Mouse (Mus musculus) forebrain, embryonic 12.5 days (tissue): Measurements from ENCODE around the gene Map3k5. TPM values are rescaled to one million over a fixed set of nuclear protein-coding genes. Genes with fewer than 3 reads are reported as not detected.

Source experiments
- ATAC-seq: fragments of 200-750 bp; cut with Nextera tagmentation; 2 replicates; pipeline ENCODE4 v1.8.0; 2017; ENCODE audit warnings: moderate TSS enrichment; ENCODE audit not compliant: low FRiP score
- H3K27ac ChIP-seq: fragments of 300-500 bp; sonication (generic); 2 replicates; pipeline ENCODE4 v1.5.1; 2016; ENCODE audit warnings: mild to moderate bottlenecking
- H3K27me3 ChIP-seq: fragments of 300-500 bp; sonication (generic); 2 replicates; pipeline ENCODE4 v1.6.1; 2016; ENCODE audit warnings: mild to moderate bottlenecking
- H3K36me3 ChIP-seq: fragments of 300-500 bp; sonication (generic); replicated peaks from 2 replicates; pipeline ENCODE4 v1.6.1; 2016; ENCODE audit warnings: mild to moderate bottlenecking
- H3K4me1 ChIP-seq: fragments of 300-500 bp; sonication (generic); 2 replicates; pipeline ENCODE4 v1.6.1; 2016
- H3K4me2 ChIP-seq: fragments of 300-500 bp; sonication (generic); 2 replicates; pipeline ENCODE4 v1.6.1; 2016; ENCODE audit warnings: mild to moderate bottlenecking, moderate library complexity
- H3K4me3 ChIP-seq: fragments of 300-500 bp; sonication (generic); replicated peaks from 2 replicates; pipeline ENCODE4 v1.5.1; 2016; ENCODE audit warnings: mild to moderate bottlenecking
- H3K9ac ChIP-seq: fragments of 300-500 bp; sonication (generic); 2 replicates; pipeline ENCODE4 v1.6.1; 2016; ENCODE audit warnings: mild to moderate bottlenecking
- H3K9me3 ChIP-seq: fragments of 300-500 bp; sonication (generic); 2 replicates; pipeline ENCODE4 v1.6.1; 2016
- WGBS: fragments of 180-500 bp; shearing (Covaris S2); methylation state at CpG from one replicate; pipeline ENCODE4 v1.1.7; 2016; 5-methylcytosine and 5-hydroxymethylcytosine counted together
- polyA plus RNA-seq: library from polyadenylated mRNA; unstranded; fragments of >200 nt; fragmentation: Nextera tagmentation; extraction: Ambion mirVana; gene quantifications from 2 replicates; pipeline ENCODE4 v1.2.1, GENCODE M21; 2016

Map3k5 gene
- 0.35 and 0.64 TPM in 2 replicates for polyA plus RNA-seq

GRCm38 (mm10) chr10:19934384-19935294 is at the start of gene Map3k5:
TSS of gene Map3k5 (plus strand) at chr10:19934472.
- peak; percentile 86 for ATAC-seq
- Histone ChIP-seq H3K36me3 (no peaks in the 10 kb centered on the region), H3K27me3 (peaks cover 61% of the 10 kb centered on the region), H3K9me3 (no peaks in the 10 kb centered on the region), H3K4me3 (peak within 1 kb of the TSS; percentile 76), H3K9ac (peak within 1 kb of the TSS; percentile 73), H3K4me2 (peak within 1 kb of the TSS; percentile 96), H3K4me1 (peaks cover 21% of the 10 kb centered on the region), H3K27ac (peak within 1 kb of the TSS; percentile 56; the same call in 1 of the 2 replicates)
- WGBS, result under 1% methylated on average over 82 of the region's 95 CpGs

GRCm38 (mm10) chr10:19886249-19886648 is 48.0 kb upstream of the Map3k5 start:
- no peaks in the 10 kb centered on the region for H3K9me3 ChIP-seq
- H3K27me3 ChIP-seq, result no peaks in the 10 kb centered on the region
- no peaks in the 10 kb centered on the region for H3K4me1 ChIP-seq
- 95% methylated on average over 3 of the region's 3 CpGs for WGBS
- no peak for ATAC-seq
- no peak overlapping the region for H3K4me2 ChIP-seq
- H3K36me3 ChIP-seq, result no peaks in the 10 kb centered on the region
- H3K27ac ChIP-seq, result no peak overlapping the region
- H3K4me3 ChIP-seq, result no peak overlapping the region
- no peak overlapping the region for H3K9ac ChIP-seq

- Histone ChIP-seq H3K27ac (no peak overlapping the region), H3K36me3 (no peaks in the 10 kb centered on the region), H3K4me1 (no peaks in the 10 kb centered on the region), H3K9ac (no peak overlapping the region), H3K27me3 (no peaks in the 10 kb centered on the region), H3K9me3 (no peaks in the 10 kb centered on the region), H3K4me3 (no peak overlapping the region), H3K4me2 (no peak overlapping the region)
- WGBS, result 88% methylated on average over 3 of the region's 3 CpGs
- no peak for ATAC-seq
Measured at GRCm38 (mm10) chr10:19889908-19890307, 44.4 kb upstream of the Map3k5 start.

DNA sequence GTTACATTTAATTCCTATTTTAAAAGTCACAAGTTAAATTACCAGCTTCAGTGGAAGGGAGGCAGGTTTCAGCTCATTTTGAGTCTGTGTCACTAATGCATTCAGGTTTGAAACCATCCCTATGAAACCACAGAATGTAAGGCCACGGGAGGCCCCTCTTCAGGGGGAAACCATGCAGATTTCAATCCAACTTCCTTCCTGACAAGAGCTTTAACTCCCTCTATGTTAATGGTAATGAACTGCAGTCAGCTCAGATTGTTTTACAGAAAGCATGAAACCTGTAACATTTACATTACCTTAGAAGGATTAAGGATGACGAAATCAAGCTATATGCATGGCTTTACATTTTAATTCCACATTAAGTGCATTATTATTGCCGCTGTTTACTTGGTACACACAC is 42.6 kb upstream of the Map3k5 start:
- no peak overlapping the region for H3K9ac ChIP-seq
- no peak overlapping the region for H3K4me2 ChIP-seq
- no peak for ATAC-seq
- H3K9me3 ChIP-seq, result no peaks in the 10 kb centered on the region
- no peaks in the 10 kb centered on the region for H3K27me3 ChIP-seq
- no peaks in the 10 kb centered on the region for H3K4me1 ChIP-seq
- H3K4me3 ChIP-seq, result no peak overlapping the region
- H3K27ac ChIP-seq, result no peak overlapping the region
- 49% methylated on average over 3 of the region's 3 CpGs for WGBS
- no peaks in the 10 kb centered on the region for H3K36me3 ChIP-seq

- 80% methylated on average over 6 of the region's 6 CpGs for WGBS
- no peak overlapping the region for H3K4me3 ChIP-seq
Measured at GRCm38 (mm10) chr10:19893146-19893545, 41.1 kb upstream of the Map3k5 start.

DNA sequence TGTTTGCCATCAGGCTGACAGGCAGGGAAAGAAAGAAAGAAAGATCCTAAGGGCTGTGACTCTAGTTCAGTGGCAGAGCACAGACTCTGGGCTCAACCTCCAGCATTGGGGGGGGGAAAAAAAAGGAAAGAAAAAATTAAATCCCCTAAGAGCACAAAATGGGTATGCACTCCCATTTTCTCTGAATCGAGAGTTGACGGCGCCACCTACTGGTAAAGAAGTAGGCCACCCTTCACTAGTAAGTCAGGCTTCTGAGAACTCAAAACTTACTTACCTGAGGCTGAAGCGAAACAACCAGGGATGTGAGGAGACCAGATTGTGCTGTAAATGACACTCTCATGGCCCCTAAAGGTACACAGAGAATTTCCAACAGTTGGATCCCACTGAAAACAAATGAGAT is 40.3 kb upstream of the Map3k5 start:
- no peak overlapping the region for H3K4me3 ChIP-seq
- H3K27ac ChIP-seq, result no peak overlapping the region
- H3K9ac ChIP-seq, result no peak overlapping the region
- H3K27me3 ChIP-seq, result no peaks in the 10 kb centered on the region
- no peaks in the 10 kb centered on the region for H3K9me3 ChIP-seq
- ATAC-seq, result no peak
- H3K36me3 ChIP-seq, result no peaks in the 10 kb centered on the region
- H3K4me2 ChIP-seq, result no peak overlapping the region
- WGBS, result 13% methylated on average over 4 of the region's 4 CpGs
- H3K4me1 ChIP-seq, result no peaks in the 10 kb centered on the region

More at GRCm38 (mm10) chr10:19893146-19893545, 41.1 kb upstream of the Map3k5 start:
- Histone ChIP-seq H3K9me3 (no peaks in the 10 kb centered on the region), H3K27me3 (no peaks in the 10 kb centered on the region), H3K36me3 (no peaks in the 10 kb centered on the region), H3K9ac (no peak overlapping the region), H3K27ac (no peak overlapping the region), H3K4me1 (no peaks in the 10 kb centered on the region), H3K4me2 (no peak overlapping the region)
- no peak for ATAC-seq

GRCm38 (mm10) chr10:19900191-19900590 is 34.1 kb upstream of the Map3k5 start:
- Histone ChIP-seq H3K4me1 (no peaks in the 10 kb centered on the region), H3K27ac (no peak overlapping the region), H3K4me3 (no peak overlapping the region), H3K9me3 (no peaks in the 10 kb centered on the region), H3K4me2 (no peak overlapping the region), H3K27me3 (no peaks in the 10 kb centered on the region), H3K9ac (no peak overlapping the region), H3K36me3 (no peaks in the 10 kb centered on the region; the same call in 1 of the 2 replicates)
- ATAC-seq, result no peak
- 81% methylated on average over 2 of the region's 2 CpGs for WGBS

DNA sequence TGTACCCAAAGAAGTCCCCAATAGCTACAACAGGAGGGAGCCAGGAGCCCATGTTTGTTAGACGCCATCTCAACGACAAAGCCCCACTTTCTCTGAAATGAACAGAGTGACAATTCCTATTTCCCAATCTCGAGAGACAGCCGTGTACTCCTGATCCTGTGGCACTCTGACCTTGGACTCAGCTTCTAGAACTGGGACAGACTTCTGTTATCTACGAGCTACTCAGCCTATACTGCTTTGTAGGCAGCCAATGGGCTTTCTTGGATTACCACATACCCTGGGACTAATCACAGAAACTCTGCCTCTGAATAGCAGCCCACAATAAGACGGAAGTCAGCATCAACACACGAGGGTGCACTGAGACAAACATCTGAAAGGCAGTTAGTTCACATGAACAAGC is 32.3 kb upstream of the Map3k5 start:
- H3K9ac ChIP-seq, result no peak overlapping the region
- H3K27me3 ChIP-seq, result no peaks in the 10 kb centered on the region
- no peak overlapping the region for H3K27ac ChIP-seq
- H3K4me1 ChIP-seq, result no peaks in the 10 kb centered on the region
- H3K36me3 ChIP-seq, result no peaks in the 10 kb centered on the region; the same call in 1 of the 2 replicates
- WGBS, result 83% methylated on average over 7 of the region's 7 CpGs
- no peaks in the 10 kb centered on the region for H3K9me3 ChIP-seq
- no peak overlapping the region for H3K4me3 ChIP-seq
- ATAC-seq, result no peak
- H3K4me2 ChIP-seq, result no peak overlapping the region

- Histone ChIP-seq H3K9me3 (no peaks in the 10 kb centered on the region), H3K4me3 (no peak overlapping the region), H3K27ac (no peak overlapping the region), H3K4me2 (no peak overlapping the region), H3K27me3 (no peaks in the 10 kb centered on the region), H3K4me1 (no peaks in the 10 kb centered on the region), H3K9ac (no peak overlapping the region), H3K36me3 (no peaks in the 10 kb centered on the region; the same call in 1 of the 2 replicates)
- 81% methylated on average over 13 of the region's 13 CpGs for WGBS
- no peak for ATAC-seq
Measured at GRCm38 (mm10) chr10:19904077-19904820, 30.0 kb upstream of the Map3k5 start.

- Histone ChIP-seq H3K4me3 (peak within 1 kb of the TSS; percentile 76), H3K9ac (peak within 1 kb of the TSS; percentile 78), H3K4me1 (no peaks in the 10 kb centered on the region), H3K27me3 (0 out of 2 replicates have a peak, but pooled peaks cover 5% of the 10 kb centered on the region), H3K9me3 (no peaks in the 10 kb centered on the region), H3K27ac (peak within 1 kb of the TSS; percentile 96), H3K36me3 (no peaks in the 10 kb centered on the region; the same call in 1 of the 2 replicates), H3K4me2 (peak within 1 kb of the TSS; percentile 31)
- under 1% methylated on average over 58 of the region's 60 CpGs for WGBS
- peak; percentile 97 for ATAC-seq
Measured at GRCm38 (mm10) chr10:19907246-19907804, 26.9 kb upstream of the Map3k5 start, which contains the start of gene Pex7. TSS of gene Pex7 (minus strand) at chr10:19907689.

DNA sequence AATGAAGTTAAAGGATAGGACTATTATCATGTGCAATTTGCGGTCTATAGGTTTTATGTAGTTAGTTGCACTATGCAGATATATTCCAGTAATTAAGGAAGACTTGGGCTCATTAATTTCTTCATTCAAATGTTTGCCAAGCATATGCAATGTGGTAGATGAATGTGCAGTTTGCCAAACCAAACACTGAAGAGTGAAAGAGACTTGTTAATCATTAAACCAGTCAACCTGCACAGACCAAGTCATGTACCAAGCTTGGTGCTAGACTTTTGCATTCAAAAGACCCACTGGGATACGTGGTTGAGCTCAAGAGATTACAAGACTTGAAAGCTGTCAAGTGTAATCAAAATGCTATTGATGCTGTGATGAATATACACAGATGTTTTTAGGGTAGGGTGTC is 26.2 kb upstream of the Map3k5 start:
- Histone ChIP-seq H3K36me3 (no peaks in the 10 kb centered on the region; the same call in 1 of the 2 replicates), H3K27me3 (0 out of 2 replicates have a peak, but pooled peaks cover 5% of the 10 kb centered on the region), H3K9me3 (no peaks in the 10 kb centered on the region), H3K9ac (no peak overlapping the region), H3K4me2 (no peak overlapping the region), H3K27ac (no peak overlapping the region), H3K4me3 (no peak overlapping the region), H3K4me1 (no peaks in the 10 kb centered on the region)
- WGBS, result 76% methylated on average over 2 of the region's 2 CpGs
- ATAC-seq, result 0 out of 2 replicates have a peak, but pooled peaks have one; percentile 28

- Histone ChIP-seq H3K4me3 (no peak overlapping the region), H3K27me3 (0 out of 2 replicates have a peak, but pooled peaks cover 5% of the 10 kb centered on the region), H3K36me3 (no peaks in the 10 kb centered on the region), H3K4me1 (no peaks in the 10 kb centered on the region), H3K27ac (no peak overlapping the region), H3K9ac (no peak overlapping the region), H3K9me3 (no peaks in the 10 kb centered on the region), H3K4me2 (no peak overlapping the region)
- no peak for ATAC-seq
- 88% methylated on average over 2 of the region's 2 CpGs for WGBS
Measured at GRCm38 (mm10) chr10:19910516-19910915, 23.8 kb upstream of the Map3k5 start.
